Mouse (Mus musculus): Measurements from ENCODE around the gene Cyp4f40. TPM values are rescaled to one million over a fixed set of nuclear protein-coding genes. Genes with fewer than 3 reads are reported as not detected.
"Not testable (repeated sequence)": the region's sequence is repeated elsewhere in the genome, so short reads cannot be mapped to it uniquely, and the experiment has no call there.

Cyp4f40 gene
- polyA plus RNA-seq (2014; fragmentation: Nextera tagmentation; extraction: Ambion mirVana): not detected in 2 replicates

- 71% methylated on average over 2 of the region's 2 CpGs for WGBS
- Histone ChIP-seq H3K4me2 (no peak within 1 kb of the TSS), H3K9me3 (ENCODE audit: control insufficient read depth, low read length) (no peaks in the 10 kb centered on the region), H3K36me3 (ENCODE audit: control insufficient read depth, insufficient read depth, low read length) (no peaks in the 10 kb centered on the region), H3K27me3 (ENCODE audit: control insufficient read depth, insufficient read depth, low read length) (no peaks in the 10 kb centered on the region), H3K27ac (ENCODE audit: low read depth, low read length) (no peak within 1 kb of the TSS), H3K4me3 (ENCODE audit: low read depth, low read length) (no peak within 1 kb of the TSS), H3K9ac (ENCODE audit: low read length) (no peak within 1 kb of the TSS), H3K4me1 (ENCODE audit: control insufficient read depth, insufficient read depth, low read length) (no peaks in the 10 kb centered on the region)
- DNase-seq (ENCODE audit: low spot score, missing footprints): no peak
- ATAC-seq (ENCODE audit: low FRiP score): no peak
Measured at GRCm38 (mm10) chr17:32658712-32659111, at the start of gene Cyp4f40. Cyp4f40 (plus strand) TSS chr17:32658900.

DNA sequence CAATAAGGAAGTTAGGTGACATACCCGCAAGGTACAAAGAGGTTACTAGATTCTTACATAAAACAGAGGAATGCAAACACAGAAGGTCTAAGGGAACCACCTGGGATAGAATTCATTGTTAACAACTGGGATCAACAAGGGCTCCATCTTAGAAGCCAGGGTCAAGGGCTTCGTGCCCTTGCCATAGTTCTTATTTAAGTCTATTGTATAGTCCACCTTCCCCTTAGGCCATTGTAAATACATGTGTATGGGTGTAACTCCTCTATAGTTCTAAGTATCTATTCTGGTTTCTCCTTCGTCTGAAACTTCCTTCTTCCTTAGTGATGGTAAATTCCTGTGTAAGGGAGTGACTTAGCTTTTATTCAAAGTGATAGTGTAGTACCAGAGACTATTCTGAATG, 48.5 kb upstream of the Cyp4f40 start:
- H3K9me3 ChIP-seq (ENCODE audit: control insufficient read depth, low read length); H3K4me1 ChIP-seq (ENCODE audit: control insufficient read depth, insufficient read depth, low read length); H3K27ac ChIP-seq (ENCODE audit: low read depth, low read length); H3K9ac ChIP-seq (ENCODE audit: low read length); H3K27me3 ChIP-seq (ENCODE audit: control insufficient read depth, insufficient read depth, low read length); H3K4me3 ChIP-seq (ENCODE audit: low read depth, low read length); DNase-seq (ENCODE audit: low spot score, missing footprints); H3K4me2 ChIP-seq; H3K36me3 ChIP-seq (ENCODE audit: control insufficient read depth, insufficient read depth, low read length); ATAC-seq (ENCODE audit: low FRiP score): not testable (repeated sequence)
- 80% methylated on average over 3 of the region's 3 CpGs for WGBS

DNA sequence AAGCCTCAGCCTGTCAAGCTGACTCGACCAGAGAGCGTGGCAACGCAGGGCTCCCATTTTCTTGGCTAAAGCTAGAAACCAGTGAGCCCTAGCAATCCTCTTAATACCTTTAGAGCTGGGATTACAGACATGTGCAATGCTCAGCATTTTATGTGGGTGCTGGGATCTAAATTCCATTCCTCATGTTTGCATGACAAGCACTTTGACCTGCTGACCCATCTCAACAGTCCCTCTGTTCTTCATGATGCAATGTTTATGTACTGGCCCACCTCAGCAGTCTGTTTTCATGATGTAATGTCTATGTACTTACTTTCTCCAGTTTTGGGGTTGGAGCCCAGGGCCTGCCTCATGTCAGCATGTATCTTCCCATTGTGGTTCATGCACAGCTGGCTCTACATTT, 47.8 kb upstream of the Cyp4f40 start:
- no peak overlapping the region for H3K4me2 ChIP-seq
- no peaks in the 10 kb centered on the region for H3K9me3 ChIP-seq (ENCODE audit: control insufficient read depth, low read length)
- H3K4me1 ChIP-seq (ENCODE audit: control insufficient read depth, insufficient read depth, low read length): no peaks in the 10 kb centered on the region
- DNase-seq (ENCODE audit: low spot score, missing footprints): no peak
- H3K36me3 ChIP-seq (ENCODE audit: control insufficient read depth, insufficient read depth, low read length): no peaks in the 10 kb centered on the region
- no peak overlapping the region for H3K4me3 ChIP-seq (ENCODE audit: low read depth, low read length)
- no peak overlapping the region for H3K9ac ChIP-seq (ENCODE audit: low read length)
- WGBS: 82% methylated on average over 3 of the region's 3 CpGs
- ATAC-seq (ENCODE audit: low FRiP score): no peak
- H3K27ac ChIP-seq (ENCODE audit: low read depth, low read length): no peak overlapping the region
- no peaks in the 10 kb centered on the region for H3K27me3 ChIP-seq (ENCODE audit: control insufficient read depth, insufficient read depth, low read length)

- no peaks in the 10 kb centered on the region for H3K4me1 ChIP-seq (ENCODE audit: control insufficient read depth, insufficient read depth, low read length)
- no peaks in the 10 kb centered on the region for H3K9me3 ChIP-seq (ENCODE audit: control insufficient read depth, low read length)
- DNase-seq (ENCODE audit: low spot score, missing footprints): no peak
- no peak overlapping the region for H3K4me2 ChIP-seq
- H3K27ac ChIP-seq (ENCODE audit: low read depth, low read length): no peak overlapping the region
- H3K9ac ChIP-seq (ENCODE audit: low read length): no peak overlapping the region
- no peaks in the 10 kb centered on the region for H3K27me3 ChIP-seq (ENCODE audit: control insufficient read depth, insufficient read depth, low read length)
- no peaks in the 10 kb centered on the region for H3K36me3 ChIP-seq (ENCODE audit: control insufficient read depth, insufficient read depth, low read length)
- ATAC-seq (ENCODE audit: low FRiP score): no peak
- 75% methylated on average over 3 of the region's 3 CpGs for WGBS
- H3K4me3 ChIP-seq (ENCODE audit: low read depth, low read length): no peak overlapping the region
Measured at GRCm38 (mm10) chr17:32612417-32612816, 46.3 kb upstream of the Cyp4f40 start.

- WGBS: 78% methylated on average over 1 of the region's 1 CpGs
- DNase-seq (ENCODE audit: low spot score, missing footprints) (no peak), ATAC-seq (ENCODE audit: low FRiP score) (no peak)
- no peak overlapping the region for H3K4me2 ChIP-seq
- H3K4me3 ChIP-seq (ENCODE audit: low read depth, low read length): no peak overlapping the region
- H3K27me3 ChIP-seq (ENCODE audit: control insufficient read depth, insufficient read depth, low read length): no peaks in the 10 kb centered on the region
- no peak overlapping the region for H3K27ac ChIP-seq (ENCODE audit: low read depth, low read length)
- H3K9ac ChIP-seq (ENCODE audit: low read length): no peak overlapping the region
- no peaks in the 10 kb centered on the region for H3K4me1 ChIP-seq (ENCODE audit: control insufficient read depth, insufficient read depth, low read length)
- peaks cover 3% of the 10 kb centered on the region; the same call in 1 of the 2 replicates for H3K9me3 ChIP-seq (ENCODE audit: control insufficient read depth, low read length)
- H3K36me3 ChIP-seq (ENCODE audit: control insufficient read depth, insufficient read depth, low read length): no peaks in the 10 kb centered on the region
Measured at GRCm38 (mm10) chr17:32617252-32617651, 41.4 kb upstream of the Cyp4f40 start.

GRCm38 (mm10) chr17:32621018-32621417, 37.7 kb upstream of the Cyp4f40 start, which contains the start of gene Cyp4f37:
Cyp4f37 (plus strand) TSS chr17:32621309.
- not testable (repeated sequence) for H3K4me3 ChIP-seq (ENCODE audit: low read depth, low read length); ATAC-seq (ENCODE audit: low FRiP score); H3K4me2 ChIP-seq; H3K4me1 ChIP-seq (ENCODE audit: control insufficient read depth, insufficient read depth, low read length); H3K9ac ChIP-seq (ENCODE audit: low read length); H3K27ac ChIP-seq (ENCODE audit: low read depth, low read length); H3K36me3 ChIP-seq (ENCODE audit: control insufficient read depth, insufficient read depth, low read length); H3K27me3 ChIP-seq (ENCODE audit: control insufficient read depth, insufficient read depth, low read length); DNase-seq (ENCODE audit: low spot score, missing footprints); H3K9me3 ChIP-seq (ENCODE audit: control insufficient read depth, low read length)
- 71% methylated on average over 4 of the region's 4 CpGs for WGBS

- H3K4me3 ChIP-seq (ENCODE audit: low read depth, low read length); H3K9ac ChIP-seq (ENCODE audit: low read length); H3K9me3 ChIP-seq (ENCODE audit: control insufficient read depth, low read length); DNase-seq (ENCODE audit: low spot score, missing footprints); H3K27me3 ChIP-seq (ENCODE audit: control insufficient read depth, insufficient read depth, low read length); H3K27ac ChIP-seq (ENCODE audit: low read depth, low read length); H3K36me3 ChIP-seq (ENCODE audit: control insufficient read depth, insufficient read depth, low read length); ATAC-seq (ENCODE audit: low FRiP score); H3K4me1 ChIP-seq (ENCODE audit: control insufficient read depth, insufficient read depth, low read length); H3K4me2 ChIP-seq: not testable (repeated sequence)
- WGBS: 92% methylated on average over 7 of the region's 7 CpGs
Measured at GRCm38 (mm10) chr17:32629726-32630125, 29.0 kb upstream of the Cyp4f40 start.

- no peaks in the 10 kb centered on the region for H3K9me3 ChIP-seq (ENCODE audit: control insufficient read depth, low read length)
- DNase-seq (ENCODE audit: low spot score, missing footprints) (no peak), ATAC-seq (ENCODE audit: low FRiP score) (no peak)
- H3K4me2 ChIP-seq: no peak overlapping the region
- H3K36me3 ChIP-seq (ENCODE audit: control insufficient read depth, insufficient read depth, low read length): no peaks in the 10 kb centered on the region
- no peaks in the 10 kb centered on the region for H3K4me1 ChIP-seq (ENCODE audit: control insufficient read depth, insufficient read depth, low read length)
- no peak overlapping the region for H3K27ac ChIP-seq (ENCODE audit: low read depth, low read length)
- no peak overlapping the region for H3K4me3 ChIP-seq (ENCODE audit: low read depth, low read length)
- no peaks in the 10 kb centered on the region for H3K27me3 ChIP-seq (ENCODE audit: control insufficient read depth, insufficient read depth, low read length)
- H3K9ac ChIP-seq (ENCODE audit: low read length): no peak overlapping the region
- WGBS: 84% methylated on average over 3 of the region's 3 CpGs
Measured at GRCm38 (mm10) chr17:32631936-32632335, 26.8 kb upstream of the Cyp4f40 start.

DNA sequence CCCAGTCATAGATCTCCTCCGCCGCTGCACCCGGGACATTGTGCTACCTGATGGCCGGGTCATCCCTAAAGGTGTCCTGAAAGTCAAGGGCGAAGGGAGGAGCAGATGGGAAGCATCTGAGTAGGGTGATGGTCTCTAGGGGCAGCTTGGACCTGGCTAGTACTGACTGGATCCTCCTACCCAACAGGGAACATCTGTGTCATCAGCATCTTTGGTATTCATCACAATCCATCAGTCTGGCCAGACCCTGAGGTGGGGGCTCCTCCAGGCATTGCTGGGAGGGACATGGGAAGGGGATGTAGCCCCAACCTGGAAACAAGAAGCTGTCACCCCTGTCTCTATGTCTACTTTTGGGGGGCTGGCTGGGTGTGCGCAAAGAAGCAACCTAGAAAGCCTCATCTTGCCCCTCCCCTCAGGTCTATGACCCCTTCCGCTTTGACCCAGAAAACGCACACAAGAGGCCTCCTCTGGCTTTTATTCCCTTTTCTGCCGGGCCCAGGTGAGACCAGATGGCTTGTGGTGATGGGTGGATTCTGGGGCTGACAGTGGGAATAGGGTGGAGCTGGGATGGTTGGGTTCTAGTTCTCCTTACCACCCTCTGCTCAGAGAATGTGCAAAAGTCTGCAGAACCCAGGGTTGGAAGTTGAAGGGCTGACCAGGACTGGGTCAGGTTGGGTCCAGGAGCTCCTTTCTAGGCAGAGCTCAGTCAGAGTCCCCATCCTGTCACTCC, 24.3 kb upstream of the Cyp4f40 start:
- not testable (repeated sequence) for H3K36me3 ChIP-seq (ENCODE audit: control insufficient read depth, insufficient read depth, low read length); H3K9me3 ChIP-seq (ENCODE audit: control insufficient read depth, low read length); H3K27me3 ChIP-seq (ENCODE audit: control insufficient read depth, insufficient read depth, low read length); H3K4me1 ChIP-seq (ENCODE audit: control insufficient read depth, insufficient read depth, low read length); H3K27ac ChIP-seq (ENCODE audit: low read depth, low read length); DNase-seq (ENCODE audit: low spot score, missing footprints)
- Histone ChIP-seq H3K4me2 (peak overlapping the region; percentile 53), H3K9ac (ENCODE audit: low read length) (peak overlapping the region; percentile 55), H3K4me3 (ENCODE audit: low read depth, low read length) (peak overlapping the region; percentile 31)
- 84% methylated on average over 9 of the region's 9 CpGs for whole genome bisulfite sequencing
- ATAC-seq (ENCODE audit: low FRiP score): peak; percentile 48
